Mouse (Mus musculus) MEL (cell line): ENCODE measurements around the gene Ptgis. TPM values are rescaled to one million over a fixed set of nuclear protein-coding genes. Genes with fewer than 3 reads are reported as not detected.

Experiments
- DNase-seq: peaks from one replicate; pipeline ENCODE4 v3.0.0; 2011; ENCODE audit warnings: low read depth, low spot score
- H3K27ac ChIP-seq: 2 replicates; pipeline ENCODE4 v1.5.1; 2012; ENCODE audit warnings: low read depth, mild to moderate bottlenecking, control low read depth, low read length, moderate library complexity; ENCODE audit not compliant: control insufficient read depth
- H3K27me3 ChIP-seq, 2 experiments: fragments of 150-350 bp in 1 of 2; sonication (generic) in 1 of 2; 2 replicates each; pipeline ENCODE4 v1.6.1; 2012; ENCODE audit warnings: low read length in 2 of 2, mild to moderate bottlenecking in 2 of 2, improper control_type of control experiment in 1 of 2, moderate library complexity in 1 of 2; ENCODE audit not compliant: insufficient read depth in 2 of 2, control insufficient read depth in 1 of 2
- H3K36me3 ChIP-seq, 2 experiments: 2 replicates each; pipeline ENCODE4 v1.6.1; 2012 to 2014; ENCODE audit warnings: low read length in 2 of 2, improper control_type of control experiment in 1 of 2, inconsistent platforms in 1 of 2, mild to moderate bottlenecking in 1 of 2; ENCODE audit not compliant: insufficient read depth in 2 of 2, control insufficient read depth in 1 of 2
- H3K4me1 ChIP-seq, 2 experiments: fragments of 150-350 bp in 1 of 2; sonication (generic) in 1 of 2; 2 replicates each; pipeline ENCODE4 v1.6.1; 2012; ENCODE audit warnings: low read length in 2 of 2, improper control_type of control experiment in 1 of 2, mild to moderate bottlenecking in 1 of 2; ENCODE audit not compliant: insufficient read depth in 2 of 2, control insufficient read depth in 1 of 2
- H3K4me3 ChIP-seq, 2 experiments: fragments of 150-350 bp in 1 of 2; sonication (generic) in 1 of 2; 2 replicates each; pipeline ENCODE4 v1.5.1; 2012; ENCODE audit warnings: low read depth in 2 of 2, low read length in 2 of 2, mild to moderate bottlenecking in 2 of 2, moderate library complexity in 2 of 2, control low read depth in 1 of 2, improper control_type of control experiment in 1 of 2; ENCODE audit not compliant: control insufficient read depth in 1 of 2, insufficient read depth in 1 of 2
- H3K79me2 ChIP-seq: 2 replicates; pipeline ENCODE4 v1.6.1; 2012; ENCODE audit warnings: mild to moderate bottlenecking, low read length, moderate library complexity; ENCODE audit not compliant: control insufficient read depth, poor library complexity, insufficient read depth
- H3K9ac ChIP-seq: 2 replicates; pipeline ENCODE4 v1.6.1; 2012; ENCODE audit warnings: low read depth, mild to moderate bottlenecking, control low read depth, low read length, moderate library complexity; ENCODE audit not compliant: control insufficient read depth, poor library complexity, severe bottlenecking
- H3K9me3 ChIP-seq: fragments of 150-350 bp; sonication (generic); replicated peaks from 2 replicates; pipeline ENCODE4 v1.6.1; 2012; ENCODE audit warnings: mild to moderate bottlenecking, low read length, improper control_type of control experiment, moderate library complexity; ENCODE audit not compliant: insufficient read depth
- CHD1 ChIP-seq: IDR thresholded peaks from 2 replicates; pipeline ENCODE4 v1.6.1; 2012; ENCODE audit warnings: low read depth, mild to moderate bottlenecking, inconsistent platforms, low read length, improper control_type of control experiment
- CHD2 ChIP-seq: IDR thresholded peaks from 2 replicates; pipeline ENCODE4 v1.6.1; 2011; ENCODE audit warnings: low read length, improper control_type of control experiment
- E2F4 ChIP-seq: IDR thresholded peaks from 2 replicates; pipeline ENCODE4 v1.6.1; 2011; ENCODE audit warnings: low read depth, low read length, improper control_type of control experiment, borderline replicate concordance
- ELF1 ChIP-seq: IDR thresholded peaks from 2 replicates; pipeline ENCODE4 v1.6.1; 2014; ENCODE audit warnings: low read depth, mild to moderate bottlenecking, inconsistent platforms, low read length, improper control_type of control experiment, moderate library complexity
- EP300 ChIP-seq, 2 experiments: IDR thresholded peaks; 2 replicates each; pipeline ENCODE4 v1.6.1; 2011; ENCODE audit warnings: improper control_type of control experiment in 2 of 2, low read length in 2 of 2, low read depth in 1 of 2, mild to moderate bottlenecking in 1 of 2
- GABPA ChIP-seq: IDR thresholded peaks from 2 replicates; pipeline ENCODE4 v1.6.1; 2012; ENCODE audit warnings: low read depth, mild to moderate bottlenecking, inconsistent platforms, low read length, improper control_type of control experiment, moderate library complexity
- GATA1 ChIP-seq: IDR thresholded peaks from 2 replicates; pipeline ENCODE4 v1.6.1; 2011; ENCODE audit warnings: low read depth, low read length, improper control_type of control experiment
- HCFC1 ChIP-seq: IDR thresholded peaks from 2 replicates; pipeline ENCODE4 v1.6.1; 2012; ENCODE audit warnings: low read depth, mild to moderate bottlenecking, inconsistent platforms, low read length, improper control_type of control experiment, moderate library complexity
- JUND ChIP-seq: IDR thresholded peaks from 2 replicates; pipeline ENCODE4 v1.6.1; 2011; ENCODE audit warnings: low read depth, mild to moderate bottlenecking, improper control_type of control experiment, low read length
- KAT2A ChIP-seq: conservative IDR thresholded peaks from 2 replicates; pipeline ENCODE4 v1.6.1; 2012; ENCODE audit warnings: low read depth, low read length, improper control_type of control experiment, inconsistent platforms
- MAFK ChIP-seq: IDR thresholded peaks from 2 replicates; pipeline ENCODE4 v1.6.1; 2011; ENCODE audit warnings: low read depth, mild to moderate bottlenecking, low read length, improper control_type of control experiment, borderline replicate concordance
- MAZ ChIP-seq: IDR thresholded peaks from 2 replicates; pipeline ENCODE4 v1.6.1; 2012; ENCODE audit warnings: low read depth, mild to moderate bottlenecking, inconsistent platforms, low read length, improper control_type of control experiment
- MEF2A ChIP-seq: IDR thresholded peaks from 2 replicates; pipeline ENCODE4 v1.6.1; 2014; ENCODE audit warnings: low read depth, mild to moderate bottlenecking, inconsistent platforms, low read length, improper control_type of control experiment; ENCODE audit not compliant: poor library complexity, insufficient replicate concordance, severe bottlenecking; ENCODE audit errors: extremely low read depth
- MXI1 ChIP-seq: IDR thresholded peaks from 2 replicates; pipeline ENCODE4 v1.6.1; 2011; ENCODE audit warnings: mild to moderate bottlenecking, low read depth, low read length, improper control_type of control experiment
- MYB ChIP-seq: IDR thresholded peaks from 2 replicates; pipeline ENCODE4 v1.6.1; 2011; ENCODE audit warnings: mild to moderate bottlenecking, low read depth, low read length, improper control_type of control experiment
- MYC ChIP-seq: IDR thresholded peaks from 2 replicates; pipeline ENCODE4 v1.6.1; 2011; ENCODE audit warnings: low read depth, mild to moderate bottlenecking, low read length, improper control_type of control experiment, moderate library complexity
- POLR2A ChIP-seq, 2 experiments: IDR thresholded peaks; 2 replicates each; pipeline ENCODE4 v1.6.1; 2011 to 2012; ENCODE audit warnings: low read length in 2 of 2, mild to moderate bottlenecking in 2 of 2, control low read depth in 1 of 2, improper control_type of control experiment in 1 of 2, low read depth in 1 of 2, moderate library complexity in 1 of 2; ENCODE audit not compliant: control insufficient read depth in 1 of 2, insufficient read depth in 1 of 2, poor library complexity in 1 of 2
- POLR2AphosphoS5 ChIP-seq: IDR thresholded peaks from 2 replicates; pipeline ENCODE4 v1.6.1; 2012; ENCODE audit warnings: low read depth, borderline replicate concordance, mild to moderate bottlenecking, inconsistent platforms, low read length, moderate library complexity, mixed read lengths
- RAD21 ChIP-seq: IDR thresholded peaks from 2 replicates; pipeline ENCODE4 v1.6.1; 2011; ENCODE audit warnings: mild to moderate bottlenecking, low read depth, low read length, improper control_type of control experiment
- RCOR1 ChIP-seq: IDR thresholded peaks from 2 replicates; pipeline ENCODE4 v1.6.1; 2012; ENCODE audit warnings: low read depth, mild to moderate bottlenecking, inconsistent platforms, low read length, improper control_type of control experiment
- SMC3 ChIP-seq: IDR thresholded peaks from 2 replicates; pipeline ENCODE4 v1.6.1; 2011; ENCODE audit warnings: low read depth, low read length, improper control_type of control experiment
- TAL1 ChIP-seq: IDR thresholded peaks from 2 replicates; pipeline ENCODE4 v1.6.1; 2012; ENCODE audit warnings: mild to moderate bottlenecking, inconsistent platforms, low read length, moderate library complexity, mixed read lengths
- TCF12 ChIP-seq: IDR thresholded peaks from 2 replicates; pipeline ENCODE4 v1.6.1; 2014; ENCODE audit warnings: low read depth, mild to moderate bottlenecking, inconsistent platforms, low read length, improper control_type of control experiment, moderate library complexity
- UBTF ChIP-seq: IDR thresholded peaks from 2 replicates; pipeline ENCODE4 v1.6.1; 2012; ENCODE audit warnings: low read depth, mild to moderate bottlenecking, inconsistent platforms, low read length, improper control_type of control experiment, moderate library complexity, borderline replicate concordance; ENCODE audit not compliant: insufficient read depth
- ZC3H11A ChIP-seq: IDR thresholded peaks from 2 replicates; pipeline ENCODE4 v1.6.1; 2012; ENCODE audit warnings: low read depth, mild to moderate bottlenecking, inconsistent platforms, low read length, improper control_type of control experiment
- ZKSCAN1 ChIP-seq: IDR thresholded peaks from 2 replicates; pipeline ENCODE4 v1.6.1; 2012; ENCODE audit warnings: low read depth, mild to moderate bottlenecking, inconsistent platforms, low read length, improper control_type of control experiment, moderate library complexity
- ZMIZ1 ChIP-seq: IDR thresholded peaks from 2 replicates; pipeline ENCODE4 v1.6.1; 2012; ENCODE audit warnings: low read depth, mild to moderate bottlenecking, inconsistent platforms, low read length, improper control_type of control experiment, moderate library complexity
- ZNF384 ChIP-seq: IDR thresholded peaks from 2 replicates; pipeline ENCODE4 v1.6.1; 2012; ENCODE audit warnings: low read depth, mild to moderate bottlenecking, inconsistent platforms, low read length, improper control_type of control experiment
- polyA plus RNA-seq, 2 experiments: library from polyadenylated mRNA; stranded (reverse) in 1 of 2; unstranded in 1 of 2; fragments of >175 nt in 1 of 2; fragments of >200 nt in 1 of 2; gene quantifications; 2 replicates each; pipeline versions ENCODE4 v1.2.1 to v1.2.4; 2012; ENCODE audit warnings: low replicate concordance in 2 of 2, low read depth in 1 of 2; ENCODE audit not compliant: insufficient read length in 2 of 2, insufficient read depth in 1 of 2, missing spikeins in 1 of 2
- total RNA-seq: library from RNA; depleted of rRNA; stranded (reverse); fragments of 300-350 nt; gene quantifications from 2 replicates; pipeline ENCODE4 v1.2.3, GENCODE M21; 2012

Gene Ptgis
- total and polyA plus RNA-seq, 3 experiments, result 7.3 to 12.7 TPM; not detected in 1

DNA sequence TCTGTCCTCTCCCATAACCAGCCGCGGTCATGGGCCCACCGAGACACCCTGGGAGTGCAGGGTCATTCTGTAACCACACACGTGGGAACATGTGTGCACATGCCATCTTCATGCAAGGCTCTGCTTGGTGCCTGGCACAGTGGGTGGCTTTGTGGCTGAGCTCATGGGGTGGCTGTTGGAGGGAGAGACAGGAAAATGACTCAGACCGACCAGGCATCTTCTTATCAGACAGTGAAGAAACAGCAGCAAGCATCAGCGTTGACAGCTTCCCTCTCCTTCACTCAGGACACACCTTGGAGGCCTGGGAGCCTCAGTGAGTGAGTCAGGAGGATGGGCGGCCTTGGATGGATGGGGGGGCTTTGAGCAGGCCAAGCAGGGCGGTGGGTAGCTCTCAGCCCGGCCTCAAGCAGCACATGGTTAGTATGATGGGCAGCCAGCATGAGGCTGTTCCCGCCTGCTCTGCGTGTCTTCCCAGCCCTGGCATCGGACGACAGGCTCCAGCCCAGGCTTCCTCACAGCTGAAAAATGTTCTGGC lies 32.9 kb upstream of the Ptgis start (continued):
- TF ChIP-seq GABPA, result no peak
- no peak for TF ChIP-seq MAZ
- no peak for TF ChIP-seq POLR2A (IDR thresholded peaks at IDR 0.05; ENCODE audit: control insufficient read depth in 1 of 2, insufficient read depth in 1 of 2, low read depth in 1 of 2, low read length in 2 of 2, poor library complexity in 1 of 2)
- no peak for TF ChIP-seq CHD2
- no peak for TF ChIP-seq MAFK
- no peak for TF ChIP-seq ZKSCAN1
- TF ChIP-seq EP300 (IDR thresholded peaks at IDR 0.05; ENCODE audit: low read depth in 1 of 2, low read length in 2 of 2), result peak; percentile 48 to 53
- no peak for TF ChIP-seq E2F4
- no peak for TF ChIP-seq KAT2A
- TF ChIP-seq TCF12, result no peak
- no peak; the same call in 1 of the 2 replicates for TF ChIP-seq SMC3
- TF ChIP-seq RAD21, result no peak
- no peak for TF ChIP-seq MYB
- no peak for TF ChIP-seq ELF1
- TF ChIP-seq ZNF384, result no peak
- no peak for TF ChIP-seq ZC3H11A
- TF ChIP-seq MXI1, result no peak

DNA sequence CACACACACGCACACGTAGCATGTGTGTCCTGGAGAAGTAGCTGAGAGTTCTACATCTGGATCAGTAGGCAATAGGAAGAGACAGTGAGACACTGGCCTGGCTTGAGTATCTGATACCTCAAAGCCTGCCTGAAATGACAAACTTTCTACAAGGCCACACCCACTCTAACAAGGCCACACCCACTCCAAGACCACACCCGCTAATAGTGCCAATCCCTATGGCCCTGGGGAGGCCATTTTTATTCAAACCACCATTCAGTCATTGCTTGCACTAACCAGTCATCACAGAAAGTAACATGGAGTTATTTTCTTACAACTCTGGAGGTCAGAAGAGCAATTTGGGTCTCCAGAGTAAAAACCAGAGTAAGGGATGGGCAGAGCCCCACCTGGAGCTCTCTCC lies 32.3 kb upstream of the Ptgis start:
- Histone ChIP-seq H3K36me3 (peaks cover 0 to 5% of the 10 kb centered on the region in 2 experiments; a peak in 1 of 4 replicates), H3K4me1 (peaks cover 0 to 11% of the 10 kb centered on the region in 2 experiments; a peak in 3 of 4 replicates), H3K9ac (no peak overlapping the region), H3K27me3 (no peaks in the 10 kb centered on the region), H3K9me3 (no peaks in the 10 kb centered on the region), H3K79me2 (no peaks in the 10 kb centered on the region), H3K4me3 (no peak overlapping the region), H3K27ac (peak overlapping the region; percentile 49)
- peak; percentile 40 for DNase-seq
- TF ChIP-seq MAZ (no peak), HCFC1 (no peak), RCOR1 (no peak), TAL1 (no peak), ZMIZ1 (no peak), ELF1 (no peak), POLR2AphosphoS5 (no peak), GATA1 (no peak), CHD1 (no peak), TCF12 (no peak), MEF2A (no peak), MYC (no peak), KAT2A (no peak), UBTF (no peak), JUND (no peak)
